Mouse (Mus musculus) midbrain, embryonic 15.5 days (tissue): ENCODE measurements around the gene Asic3. TPM values are rescaled to one million over a fixed set of nuclear protein-coding genes. Genes with fewer than 3 reads are reported as not detected.
A peak's percentile ranks its signal among the peaks of the same experiment; 100 is the strongest.
"Not testable (repeated sequence)": the region's sequence is repeated elsewhere in the genome, so short reads cannot be mapped to it uniquely, and the experiment has no call there.

Experiments used
- ATAC-seq: fragments of 200-750 bp; cut with Nextera tagmentation; replicated peaks from 2 replicates; pipeline ENCODE4 v1.8.0; 2017; ENCODE audit warnings: moderate TSS enrichment
- H3K27ac ChIP-seq: fragments of 300-500 bp; sonication (generic); 2 replicates; pipeline ENCODE4 v1.5.1; 2015; ENCODE audit warnings: mild to moderate bottlenecking, inconsistent platforms
- H3K27me3 ChIP-seq: fragments of 300-500 bp; sonication (generic); replicated peaks from 2 replicates; pipeline ENCODE4 v1.6.1; 2015; ENCODE audit warnings: inconsistent platforms
- H3K36me3 ChIP-seq: fragments of 300-500 bp; sonication (generic); replicated peaks from 2 replicates; pipeline ENCODE4 v1.6.1; 2015; ENCODE audit warnings: inconsistent platforms
- H3K4me1 ChIP-seq: fragments of 300-500 bp; sonication (generic); 2 replicates; pipeline ENCODE4 v1.6.1; 2015; ENCODE audit warnings: inconsistent platforms
- H3K4me2 ChIP-seq: fragments of 300-500 bp; sonication (generic); 2 replicates; pipeline ENCODE4 v1.6.1; 2015; ENCODE audit warnings: inconsistent platforms, mild to moderate bottlenecking, moderate library complexity
- H3K4me3 ChIP-seq: fragments of 300-500 bp; sonication (generic); 2 replicates; pipeline ENCODE4 v1.5.1; 2015; ENCODE audit warnings: mild to moderate bottlenecking, inconsistent platforms
- H3K9ac ChIP-seq: fragments of 300-500 bp; sonication (generic); 2 replicates; pipeline ENCODE4 v1.6.1; 2015; ENCODE audit warnings: mild to moderate bottlenecking, inconsistent platforms
- H3K9me3 ChIP-seq: fragments of 300-500 bp; sonication (generic); 2 replicates; pipeline ENCODE4 v1.6.1; 2016; ENCODE audit warnings: inconsistent platforms
- WGBS: fragments of 180-500 bp; shearing (Covaris S2); methylation state at CpG from one replicate; pipeline ENCODE4 v1.1.7; 2015; ENCODE audit warnings: mixed read lengths; 5-methylcytosine and 5-hydroxymethylcytosine counted together
- polyA plus RNA-seq: library from polyadenylated mRNA; unstranded; fragments of >200 nt; fragmentation: Nextera tagmentation; extraction: Ambion mirVana; gene quantifications from 2 replicates; pipeline ENCODE4 v1.2.1, GENCODE M21; 2015

Gene Asic3
- polyA plus RNA-seq, 1 experiment from 2014 or later = 0.35 TPM

GRCm38 (mm10) chr5:24391864-24392263 is 21.3 kb upstream of the Asic3 start, which contains the start of gene Atg9b:
TSS of gene Atg9b (minus strand) at chr5:24392143.
- peaks cover 33% of the 10 kb centered on the region for H3K27me3 ChIP-seq
- H3K4me1 ChIP-seq = peaks cover 34% of the 10 kb centered on the region
- H3K36me3 ChIP-seq = no peaks in the 10 kb centered on the region
- no peak within 1 kb of the TSS for H3K4me3 ChIP-seq
- no peak within 1 kb of the TSS for H3K4me2 ChIP-seq
- no peak within 1 kb of the TSS for H3K9ac ChIP-seq
- WGBS = 84% methylated on average over 7 of the region's 7 CpGs
- no peaks in the 10 kb centered on the region for H3K9me3 ChIP-seq
- ATAC-seq = no peak
- no peak within 1 kb of the TSS for H3K27ac ChIP-seq

GRCm38 (mm10) chr5:24392724-24393123 is 20.5 kb upstream of the Asic3 start:
- Histone ChIP-seq H3K9me3 (no peaks in the 10 kb centered on the region), H3K4me2 (no peak overlapping the region), H3K4me1 (peaks cover 25% of the 10 kb centered on the region), H3K9ac (no peak overlapping the region), H3K36me3 (no peaks in the 10 kb centered on the region), H3K4me3 (no peak overlapping the region), H3K27ac (no peak overlapping the region), H3K27me3 (peaks cover 24% of the 10 kb centered on the region)
- ATAC-seq = no peak
- 77% methylated on average over 7 of the region's 7 CpGs for WGBS

- no peak for ATAC-seq
- Histone ChIP-seq H3K9ac (peak within 1 kb of the TSS; percentile 55), H3K27me3 (peaks cover 17% of the 10 kb centered on the region), H3K27ac (peak within 1 kb of the TSS; percentile 93), H3K36me3 (no peaks in the 10 kb centered on the region), H3K9me3 (no peaks in the 10 kb centered on the region), H3K4me2 (peak within 1 kb of the TSS; percentile 60), H3K4me1 (peaks cover 18% of the 10 kb centered on the region), H3K4me3 (peak within 1 kb of the TSS; percentile 65)
- WGBS = 21% methylated on average over 7 of the region's 7 CpGs
These were observed 19.7 kb upstream of the Asic3 start, which contains the start of gene Abcb8 for GRCm38 (mm10) chr5:24393392-24393997. TSS of gene Abcb8 (plus strand) at chr5:24393663.

- Histone ChIP-seq H3K4me3 (peak overlapping the region; percentile 65), H3K4me1 (peaks cover 15% of the 10 kb centered on the region; the same call in 1 of the 2 replicates), H3K27me3 (peaks cover 10% of the 10 kb centered on the region; the same call in 1 of the 2 replicates), H3K4me2 (peak overlapping the region; percentile 60), H3K36me3 (no peaks in the 10 kb centered on the region), H3K27ac (peak overlapping the region; percentile 93), H3K9ac (peak overlapping the region; percentile 55), H3K9me3 (no peaks in the 10 kb centered on the region)
- peak; percentile 97 for ATAC-seq
- under 1% methylated on average over 36 of the region's 36 CpGs for WGBS
These were observed 18.9 kb upstream of the Asic3 start for GRCm38 (mm10) chr5:24394165-24394894.

- not testable (repeated sequence) for H3K4me3 ChIP-seq, H3K27me3 ChIP-seq, ATAC-seq, H3K4me2 ChIP-seq, H3K9ac ChIP-seq, H3K27ac ChIP-seq, H3K36me3 ChIP-seq, H3K9me3 ChIP-seq
- WGBS = 88% methylated on average over 6 of the region's 6 CpGs
- peaks cover 15% of the 10 kb centered on the region; the same call in 1 of the 2 replicates for H3K4me1 ChIP-seq
These were observed 16.9 kb upstream of the Asic3 start for GRCm38 (mm10) chr5:24396254-24396653.

- ATAC-seq = no peak
- H3K9me3 ChIP-seq = no peaks in the 10 kb centered on the region
- H3K27ac ChIP-seq = no peak overlapping the region
- no peak overlapping the region for H3K4me2 ChIP-seq
- H3K4me3 ChIP-seq = no peak overlapping the region
- H3K27me3 ChIP-seq = no peaks in the 10 kb centered on the region
- H3K9ac ChIP-seq = no peak overlapping the region
- 87% methylated on average over 10 of the region's 10 CpGs for WGBS
- H3K36me3 ChIP-seq = peaks cover 5% of the 10 kb centered on the region; the same call in 1 of the 2 replicates
- peaks cover 7% of the 10 kb centered on the region; the same call in 1 of the 2 replicates for H3K4me1 ChIP-seq
These were observed 13.5 kb upstream of the Asic3 start for GRCm38 (mm10) chr5:24399686-24400085.

- H3K36me3 ChIP-seq = peaks cover 5% of the 10 kb centered on the region; the same call in 1 of the 2 replicates
These were observed 12.8 kb upstream of the Asic3 start for GRCm38 (mm10) chr5:24400362-24400761.

GRCm38 (mm10) chr5:24400911-24401605 is 12.1 kb upstream of the Asic3 start:
- Histone ChIP-seq H3K9ac (no peak overlapping the region), H3K4me2 (no peak overlapping the region), H3K27me3 (no peaks in the 10 kb centered on the region), H3K4me1 (no peaks in the 10 kb centered on the region), H3K36me3 (peaks cover 5% of the 10 kb centered on the region; the same call in 1 of the 2 replicates), H3K9me3 (no peaks in the 10 kb centered on the region), H3K27ac (no peak overlapping the region), H3K4me3 (no peak overlapping the region)
- no peak for ATAC-seq
- WGBS = 92% methylated on average over 5 of the region's 5 CpGs

More at GRCm38 (mm10) chr5:24400362-24400761, 12.8 kb upstream of the Asic3 start:
- H3K9ac ChIP-seq = no peak overlapping the region
- no peak overlapping the region for H3K4me3 ChIP-seq
- H3K4me2 ChIP-seq = no peak overlapping the region
- no peak overlapping the region for H3K27ac ChIP-seq
- WGBS = 89% methylated on average over 11 of the region's 11 CpGs
- peaks cover under 1% of the 10 kb centered on the region; the same call in 1 of the 2 replicates for H3K4me1 ChIP-seq
- ATAC-seq = no peak
- no peaks in the 10 kb centered on the region for H3K9me3 ChIP-seq
- no peaks in the 10 kb centered on the region for H3K27me3 ChIP-seq

GRCm38 (mm10) chr5:24401969-24402368 is 11.2 kb upstream of the Asic3 start:
- Histone ChIP-seq H3K9me3 (no peaks in the 10 kb centered on the region), H3K36me3 (peaks cover 8% of the 10 kb centered on the region; the same call in 1 of the 2 replicates), H3K27ac (no peak overlapping the region), H3K27me3 (no peaks in the 10 kb centered on the region), H3K4me2 (no peak overlapping the region), H3K9ac (no peak overlapping the region), H3K4me1 (no peaks in the 10 kb centered on the region), H3K4me3 (no peak overlapping the region)
- 61% methylated on average over 9 of the region's 9 CpGs for WGBS
- ATAC-seq = 0 out of 2 replicates have a peak, but pooled peaks have one; percentile 29

- Histone ChIP-seq H3K4me2 (no peak overlapping the region), H3K4me1 (no peaks in the 10 kb centered on the region), H3K4me3 (no peak overlapping the region), H3K27me3 (no peaks in the 10 kb centered on the region), H3K9me3 (no peaks in the 10 kb centered on the region), H3K27ac (no peak overlapping the region), H3K9ac (no peak overlapping the region), H3K36me3 (peaks cover 8% of the 10 kb centered on the region; the same call in 1 of the 2 replicates)
- no peak for ATAC-seq
- 89% methylated on average over 6 of the region's 6 CpGs for WGBS
These were observed 8.4 kb upstream of the Asic3 start for GRCm38 (mm10) chr5:24404594-24405360.

- Histone ChIP-seq H3K27me3 (no peaks in the 10 kb centered on the region), H3K27ac (no peak overlapping the region), H3K4me3 (no peak overlapping the region), H3K4me1 (no peaks in the 10 kb centered on the region), H3K36me3 (peaks cover 8% of the 10 kb centered on the region; the same call in 1 of the 2 replicates), H3K9ac (no peak overlapping the region), H3K4me2 (no peak overlapping the region), H3K9me3 (no peaks in the 10 kb centered on the region)
- 71% methylated on average over 3 of the region's 3 CpGs for WGBS
- no peak for ATAC-seq
These were observed 7.8 kb upstream of the Asic3 start for GRCm38 (mm10) chr5:24405389-24405876.
